Mouse (Mus musculus) ES-E14 (cell line): ENCODE measurements at regions not wholly inside any gene's neighbourhood (a gene's known extent, or its start where the extent isn't known, plus 50 kb on each side); places are given as distances from the start of the nearest gene placed in this dataset.

ENCODE experiments used
- CHD2 ChIP-seq: IDR thresholded peaks from 2 replicates; pipeline ENCODE4 v1.6.1; 2014; ENCODE audit warnings: mild to moderate bottlenecking, low read depth, low read length, inconsistent platforms
- HCFC1 ChIP-seq: IDR thresholded peaks from 2 replicates; pipeline ENCODE4 v1.6.1; 2012; ENCODE audit warnings: low read length, inconsistent platforms, borderline replicate concordance; ENCODE audit not compliant: insufficient read depth
- MAFK ChIP-seq: IDR thresholded peaks from 2 replicates; pipeline ENCODE4 v1.6.1; 2014; ENCODE audit warnings: mild to moderate bottlenecking, low read depth, low read length, inconsistent platforms; ENCODE audit not compliant: insufficient read depth
- ZC3H11A ChIP-seq: IDR thresholded peaks from 2 replicates; pipeline ENCODE4 v1.6.1; 2012; ENCODE audit warnings: low read depth, mild to moderate bottlenecking, inconsistent platforms, low read length, borderline replicate concordance
- ZNF384 ChIP-seq: IDR thresholded peaks from 2 replicates; pipeline ENCODE4 v1.6.1; 2012; ENCODE audit warnings: low read depth, low read length, inconsistent platforms

- no peak for TF ChIP-seq MAFK
- TF ChIP-seq HCFC1, result no peak
- TF ChIP-seq ZC3H11A, result no peak
- no peak for TF ChIP-seq CHD2
- TF ChIP-seq ZNF384, result no peak
Observed at GRCm38 (mm10) chr6:31318506-31318905, 80.0 kb upstream of the Mkln1 start.
